Mouse (Mus musculus) hindbrain, embryonic 16.5 days (tissue): ENCODE results near the gene Eef1akmt4. TPM values are rescaled to one million over a fixed set of nuclear protein-coding genes. Genes with fewer than 3 reads are reported as not detected.

Source experiments
- ATAC-seq: fragments of 200-750 bp; cut with Nextera tagmentation; 2 replicates; pipeline ENCODE4 v1.8.0; 2017; ENCODE audit warnings: moderate TSS enrichment, moderate library complexity
- H3K27ac ChIP-seq: fragments of 300-500 bp; sonication (generic); 2 replicates; pipeline ENCODE4 v1.5.1; 2014; ENCODE audit warnings: low read depth, mild to moderate bottlenecking, control low read depth, low read length, moderate library complexity
- H3K27me3 ChIP-seq: fragments of 300-500 bp; sonication (generic); replicated peaks from 2 replicates; pipeline ENCODE4 v1.6.1; 2014; ENCODE audit warnings: low read length; ENCODE audit not compliant: control insufficient read depth, insufficient read depth
- H3K36me3 ChIP-seq: fragments of 300-500 bp; sonication (generic); 2 replicates; pipeline ENCODE4 v1.6.1; 2014; ENCODE audit warnings: mild to moderate bottlenecking, low read length, moderate library complexity, mixed read lengths; ENCODE audit not compliant: control insufficient read depth, insufficient read depth
- H3K4me1 ChIP-seq: fragments of 300-500 bp; sonication (generic); 2 replicates; pipeline ENCODE4 v1.6.1; 2014; ENCODE audit warnings: low read depth, low read length; ENCODE audit not compliant: control insufficient read depth, insufficient read depth
- H3K4me2 ChIP-seq: fragments of 300-500 bp; sonication (generic); 2 replicates; pipeline ENCODE4 v1.6.1; 2014; ENCODE audit warnings: mild to moderate bottlenecking, low read length, control low read depth, moderate library complexity
- H3K4me3 ChIP-seq: fragments of 300-500 bp; sonication (generic); 2 replicates; pipeline ENCODE4 v1.5.1; 2014; ENCODE audit warnings: mild to moderate bottlenecking, low read length, control low read depth, moderate library complexity
- H3K9ac ChIP-seq: fragments of 300-500 bp; sonication (generic); 2 replicates; pipeline ENCODE4 v1.6.1; 2014; ENCODE audit warnings: low read depth, mild to moderate bottlenecking, control low read depth, low read length, moderate library complexity
- H3K9me3 ChIP-seq: fragments of 300-500 bp; sonication (generic); 2 replicates; pipeline ENCODE4 v1.6.1; 2014; ENCODE audit warnings: mild to moderate bottlenecking, low read length, moderate library complexity; ENCODE audit not compliant: control insufficient read depth
- WGBS: fragments of 180-500 bp; shearing (Covaris S2); extraction: QIAGEN DNeasy Blood & Tissue Kit; methylation state at CpG from one replicate; pipeline ENCODE4 v1.1.7; 2014; 5-methylcytosine and 5-hydroxymethylcytosine counted together
- polyA plus RNA-seq: library from polyadenylated mRNA; unstranded; fragments of >200 nt; fragmentation: Nextera tagmentation; extraction: Ambion mirVana; gene quantifications from 2 replicates; pipeline ENCODE4 v1.2.1, GENCODE M21; 2015

The Eef1akmt4 gene
- polyA plus RNA-seq = 8.5 and 10.9 TPM in 2 replicates

DNA sequence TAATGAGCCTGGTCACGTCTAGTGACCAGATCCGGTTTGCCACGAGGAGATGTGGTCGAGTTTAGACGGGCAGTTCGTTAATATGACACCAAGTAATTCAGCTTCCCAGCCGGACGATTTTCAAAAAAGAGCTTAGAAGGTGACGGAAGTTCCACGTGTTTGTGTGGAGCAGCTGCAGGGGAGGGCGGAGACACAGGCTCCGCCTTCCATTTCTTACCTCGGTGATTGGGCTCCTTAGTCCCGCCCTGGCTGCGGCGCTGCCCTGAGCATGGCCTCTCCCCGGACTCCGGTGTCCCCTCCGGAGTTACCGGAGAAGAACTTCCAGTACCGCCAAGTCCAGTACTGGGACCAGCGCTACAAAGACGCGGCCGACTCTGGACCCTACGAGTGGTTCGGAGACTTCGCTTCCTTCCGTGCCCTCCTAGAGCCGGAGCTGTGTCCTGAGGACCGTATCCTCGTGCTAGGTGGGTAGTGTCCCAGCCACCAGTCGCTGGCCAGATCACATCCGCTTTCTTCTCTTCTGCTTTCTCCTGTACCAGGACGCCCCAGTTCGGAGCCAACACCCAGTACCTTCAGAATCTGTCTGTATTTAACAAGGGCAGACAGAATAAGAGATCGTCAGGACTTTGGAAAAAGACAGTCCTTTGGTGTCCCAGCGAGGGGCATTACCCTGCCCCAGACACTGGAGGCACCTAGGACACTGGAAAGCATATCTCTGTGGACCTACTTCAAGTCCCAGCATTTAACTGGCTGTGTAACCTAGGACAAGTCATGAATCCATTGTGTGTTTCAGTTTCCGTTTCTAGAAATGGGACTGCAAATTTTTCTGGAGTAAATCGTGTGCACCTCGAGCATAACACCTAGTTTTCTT, at the start of gene Eef1akmt4, which contains the start of the genes Gm49333 and Alg3:
TSS of gene Eef1akmt4 (plus strand) at position 237 of the 871 bp plus-strand sequence.
TSS of gene Gm49333 (plus strand) at position 254 of the 871 bp plus-strand sequence.
TSS of gene Alg3 (minus strand) at position 379 of the 871 bp plus-strand sequence.
- WGBS = 2% methylated on average over 40 of the region's 41 CpGs
- ATAC-seq = peak; percentile 95
- Histone ChIP-seq H3K4me3 (peak within 1 kb of the TSS; percentile 87), H3K27me3 (no peaks in the 10 kb centered on the region), H3K9ac (peak within 1 kb of the TSS; percentile 87), H3K4me2 (peak within 1 kb of the TSS; percentile 78), H3K27ac (peak within 1 kb of the TSS; percentile 89), H3K9me3 (no peaks in the 10 kb centered on the region), H3K4me1 (peaks cover 18% of the 10 kb centered on the region), H3K36me3 (peaks cover 7% of the 10 kb centered on the region; the same call in 1 of the 2 replicates)

DNA sequence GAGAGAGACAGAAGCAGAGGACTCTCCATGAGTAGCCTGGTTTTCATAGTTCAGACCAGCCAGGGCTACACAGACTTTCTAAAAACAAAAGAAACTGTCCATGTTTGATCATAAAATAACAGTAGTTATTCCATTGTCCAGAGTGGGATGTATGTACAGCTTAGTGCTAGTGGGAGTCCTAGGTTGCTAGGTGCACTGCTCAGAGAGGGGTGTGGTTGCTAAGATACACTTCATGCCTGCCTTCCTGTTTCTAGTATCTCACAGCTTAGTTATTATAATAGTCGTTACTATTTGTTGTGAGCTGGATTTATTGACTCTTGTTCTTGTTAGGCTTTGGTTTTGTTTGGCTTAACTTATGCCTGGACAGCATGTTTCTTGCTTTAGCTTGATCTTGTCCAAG, 46.3 kb upstream of the Eef1akmt4 start:
- ATAC-seq = no peak
- Histone ChIP-seq H3K4me3 (no peak overlapping the region), H3K4me1 (no peaks in the 10 kb centered on the region)

DNA sequence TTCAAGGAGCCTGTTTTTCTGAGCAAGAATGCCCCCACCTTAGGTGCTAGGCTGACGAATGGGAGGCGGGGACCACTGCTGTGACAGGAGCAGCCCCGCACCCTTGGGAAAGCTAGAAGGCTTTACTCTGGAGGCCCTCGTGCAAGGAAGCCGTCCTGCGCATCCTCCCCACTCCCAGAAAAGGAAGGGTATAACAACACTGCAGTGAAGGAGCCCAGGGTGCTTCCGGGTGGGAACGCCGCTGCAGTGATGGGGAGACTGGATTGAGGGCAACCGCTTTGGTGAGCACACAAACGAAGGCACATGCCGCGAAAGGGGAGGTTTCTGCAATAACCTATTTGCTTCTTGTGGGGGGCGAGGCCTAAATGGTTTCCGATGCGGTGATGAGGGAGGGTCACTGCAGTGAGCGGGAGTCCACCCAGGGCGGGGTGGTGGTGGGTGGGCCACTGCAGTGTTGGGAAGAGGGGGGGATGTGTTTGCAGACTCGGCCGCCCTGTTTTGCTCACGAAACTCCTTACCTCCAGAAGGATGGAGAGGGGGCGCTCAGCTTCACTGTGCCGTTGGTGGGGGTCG, 21.9 kb upstream of the Eef1akmt4 start, which contains the start of gene Vwa5b2:
TSS of gene Vwa5b2 (plus strand) at position 106 of the 573 bp plus-strand sequence.
- Histone ChIP-seq H3K4me2 (peak within 1 kb of the TSS; percentile 64), H3K27me3 (peaks cover 9% of the 10 kb centered on the region)
- peak; percentile 85 for ATAC-seq

More for the DNA sequence above, 46.3 kb upstream of the Eef1akmt4 start:
- peaks cover 15% of the 10 kb centered on the region for H3K36me3 ChIP-seq
- no peaks in the 10 kb centered on the region for H3K27me3 ChIP-seq
- no peak overlapping the region for H3K4me2 ChIP-seq
- no peak overlapping the region for H3K9ac ChIP-seq
- no peak overlapping the region for H3K27ac ChIP-seq
- 45% methylated on average over 1 of the region's 1 CpGs for WGBS
- H3K9me3 ChIP-seq = no peaks in the 10 kb centered on the region

DNA sequence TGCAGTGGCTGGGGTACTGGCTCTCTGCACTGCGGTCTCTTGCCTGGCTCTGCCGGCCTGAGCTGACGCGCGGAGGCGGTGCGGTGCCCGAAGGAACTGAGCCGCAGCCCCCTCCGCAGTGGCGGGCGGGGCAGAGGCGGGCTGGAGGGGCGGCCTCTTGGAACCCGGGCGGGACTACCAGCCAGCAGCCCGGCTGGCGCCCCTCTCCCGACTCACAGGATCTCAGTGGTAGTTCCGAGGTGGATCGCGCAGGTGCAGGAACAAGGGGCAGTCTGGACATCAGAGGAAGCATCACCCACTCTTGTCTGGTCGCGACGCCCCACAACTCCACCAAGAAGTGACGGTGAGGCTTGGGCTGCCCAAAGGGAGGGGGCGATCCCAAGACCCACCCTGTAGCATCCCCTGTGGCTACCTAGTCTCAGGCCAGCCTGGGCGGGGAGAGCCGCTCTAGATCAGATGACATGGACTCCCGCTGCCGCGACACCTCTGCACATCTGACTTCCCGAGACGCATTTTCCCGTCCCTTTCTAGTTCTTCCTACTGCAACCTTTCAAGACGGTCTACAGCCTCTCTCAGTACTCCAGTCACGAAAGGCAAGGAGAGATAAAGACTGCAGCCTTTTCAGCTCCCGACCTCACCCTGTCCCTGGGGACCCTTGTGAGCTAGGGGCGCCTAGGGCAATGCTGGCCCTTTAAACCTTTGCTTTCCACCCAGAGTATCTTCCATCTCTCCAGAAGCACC, 21.3 kb upstream of the Eef1akmt4 start:
- Histone ChIP-seq H3K36me3 (no peaks in the 10 kb centered on the region), H3K9me3 (no peaks in the 10 kb centered on the region), H3K27ac (peak overlapping the region; percentile 71), H3K4me3 (peak overlapping the region; percentile 55), H3K27me3 (peaks cover 9% of the 10 kb centered on the region), H3K4me2 (peak overlapping the region; percentile 64), H3K4me1 (peaks cover 15% of the 10 kb centered on the region), H3K9ac (peak overlapping the region; percentile 72)
- peak; percentile 92 for ATAC-seq
- WGBS = under 1% methylated on average over 25 of the region's 39 CpGs

More for the DNA sequence above, 21.9 kb upstream of the Eef1akmt4 start, which contains the start of gene Vwa5b2:
- Histone ChIP-seq H3K27ac (peak within 1 kb of the TSS; percentile 71), H3K9me3 (no peaks in the 10 kb centered on the region), H3K4me1 (peaks cover 15% of the 10 kb centered on the region), H3K9ac (peak within 1 kb of the TSS; percentile 72), H3K4me3 (peak within 1 kb of the TSS; percentile 55), H3K36me3 (no peaks in the 10 kb centered on the region)
- WGBS = under 1% methylated on average over 24 of the region's 24 CpGs

- WGBS = 1% methylated on average over 17 of the region's 17 CpGs
- Histone ChIP-seq H3K27ac (peak overlapping the region; percentile 40; the same call in 1 of the 2 replicates), H3K27me3 (peaks cover 9% of the 10 kb centered on the region), H3K36me3 (no peaks in the 10 kb centered on the region), H3K9me3 (no peaks in the 10 kb centered on the region), H3K9ac (peak overlapping the region; percentile 72), H3K4me3 (peak overlapping the region; percentile 55), H3K4me1 (peaks cover 15% of the 10 kb centered on the region), H3K4me2 (peak overlapping the region; percentile 64)
- ATAC-seq = no peak
These were observed 20.7 kb upstream of the Eef1akmt4 start for GRCm38 (mm10) chr16:20590680-20591038.

DNA sequence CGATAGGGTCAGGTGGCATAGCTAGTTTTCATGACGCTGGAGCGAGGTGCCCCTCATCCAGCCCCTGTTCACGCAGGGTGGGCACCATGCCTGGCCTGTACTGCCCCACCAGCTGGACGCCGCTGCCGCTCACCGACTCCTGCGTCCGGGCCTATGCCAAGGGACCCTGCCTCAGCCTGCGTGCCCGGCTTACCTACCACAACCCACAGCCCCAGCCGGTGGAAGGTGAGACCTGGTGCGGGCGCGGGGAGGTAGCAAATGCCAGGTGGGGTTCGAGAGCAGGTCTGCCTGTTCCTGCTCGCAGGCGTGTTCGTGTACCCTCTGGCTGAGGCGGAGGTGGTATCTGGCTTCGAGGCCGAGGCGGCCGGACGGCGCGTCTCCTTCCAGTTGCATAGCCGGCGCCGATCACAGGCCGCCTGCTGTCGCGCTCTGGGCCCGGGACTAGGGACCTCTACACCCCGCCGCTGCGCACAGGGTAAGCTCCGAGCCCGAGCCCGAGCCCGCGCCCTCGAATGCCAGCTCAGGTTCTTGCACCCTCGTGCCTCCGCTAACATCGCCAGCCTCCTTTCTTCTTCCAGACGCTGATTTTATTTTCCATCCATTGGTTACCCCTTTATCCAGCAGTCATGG, 20.2 kb upstream of the Eef1akmt4 start:
- no peak overlapping the region for H3K27ac ChIP-seq
- H3K4me2 ChIP-seq = peak overlapping the region; percentile 64
- H3K4me3 ChIP-seq = peak overlapping the region; percentile 55
- no peaks in the 10 kb centered on the region for H3K36me3 ChIP-seq
- H3K9me3 ChIP-seq = no peaks in the 10 kb centered on the region
- no peak for ATAC-seq
- 5% methylated on average over 48 of the region's 48 CpGs for WGBS
- peaks cover 15% of the 10 kb centered on the region for H3K4me1 ChIP-seq
- peak overlapping the region; percentile 72 for H3K9ac ChIP-seq
- H3K27me3 ChIP-seq = peaks cover 9% of the 10 kb centered on the region

- 91% methylated on average over 7 of the region's 7 CpGs for WGBS
- Histone ChIP-seq H3K27me3 (peaks cover 9% of the 10 kb centered on the region), H3K9ac (no peak overlapping the region), H3K4me2 (no peak overlapping the region), H3K36me3 (no peaks in the 10 kb centered on the region), H3K4me1 (peaks cover 10% of the 10 kb centered on the region; the same call in 1 of the 2 replicates), H3K4me3 (no peak overlapping the region), H3K9me3 (no peaks in the 10 kb centered on the region), H3K27ac (no peak overlapping the region)
- no peak for ATAC-seq
These were observed 16.2 kb upstream of the Eef1akmt4 start for GRCm38 (mm10) chr16:20595060-20595673.

- 94% methylated on average over 4 of the region's 4 CpGs for WGBS
- no peak for ATAC-seq
- Histone ChIP-seq H3K9ac (no peak overlapping the region), H3K4me1 (peaks cover 5% of the 10 kb centered on the region; the same call in 1 of the 2 replicates), H3K27me3 (peaks cover 5% of the 10 kb centered on the region), H3K9me3 (no peaks in the 10 kb centered on the region), H3K4me2 (no peak overlapping the region), H3K4me3 (no peak overlapping the region), H3K36me3 (no peaks in the 10 kb centered on the region), H3K27ac (no peak overlapping the region)
These were observed 15.7 kb upstream of the Eef1akmt4 start for GRCm38 (mm10) chr16:20595737-20596136.
